Mouse (Mus musculus) mouse embryonic stem cell (cell line): ENCODE measurements around the gene Ergic2.
"Not testable (repeated sequence)": the region's sequence is repeated elsewhere in the genome, so short reads cannot be mapped to it uniquely, and the experiment has no call there.

Experiments
- in situ Hi-C, 2 experiments: fragments of 300-500 bp; cut with MboI; formaldehyde crosslinking; loops; 1 replicate in 1 of 2; 3 replicates in 1 of 2; pipeline ENCODE4 v1.14.3; 2019 to 2020; ENCODE audit warnings: low sequenced_read_pairs in 2 of 2, low pct_unique_long_range_greater_than_20kb in 1 of 2, mixed read lengths in 1 of 2; ENCODE audit not compliant: unreplicated experiment in 1 of 2

Gene Ergic2

GRCm38 (mm10) chr6:148218235-148219076 is 6.3 kb upstream of the Ergic2 start:
- in situ Hi-C loops = loop anchor here (10.0 kb wide), 1 partner anchor 136 kb away; no protein-coding TSS in a partner anchor

GRCm38 (mm10) chr6:148216752-148217151 is 4.6 kb upstream of the Ergic2 start:
- in situ Hi-C loops = loop anchor here (10.0 kb wide), 1 partner anchor 138 kb away; no protein-coding TSS in a partner anchor

GRCm38 (mm10) chr6:148214765-148215164 is 2.6 kb upstream of the Ergic2 start:
- in situ Hi-C loops = loop anchor here (10.0 kb wide), 1 partner anchor 140 kb away; no protein-coding TSS in a partner anchor

- in situ Hi-C loops = loop anchor here (10.0 kb wide), 1 partner anchor 143 kb away; no protein-coding TSS in a partner anchor
Observed at GRCm38 (mm10) chr6:148211391-148211876, 740 bp downstream of the Ergic2 start.

GRCm38 (mm10) chr6:148207522-148207921 is 4.7 kb downstream of the Ergic2 start:
- in situ Hi-C loops = no loop called here

- in situ Hi-C loops = no loop called here
Observed at GRCm38 (mm10) chr6:148205134-148205533, 7.0 kb downstream of the Ergic2 start.

GRCm38 (mm10) chr6:148199729-148200128 is 12.4 kb downstream of the Ergic2 start:
- in situ Hi-C loops = no loop called here

- in situ Hi-C loops = no loop called here
Observed at GRCm38 (mm10) chr6:148199177-148199576, 13.0 kb downstream of the Ergic2 start.

GRCm38 (mm10) chr6:148193972-148194701 is 18.0 kb downstream of the Ergic2 start:
- in situ Hi-C loops = no loop called here

- in situ Hi-C loops = no loop called here
Observed at GRCm38 (mm10) chr6:148185694-148186093, 26.5 kb downstream of the Ergic2 start.

GRCm38 (mm10) chr6:148172904-148173303 is 39.3 kb downstream of the Ergic2 start:
- in situ Hi-C loops = no loop called here

GRCm38 (mm10) chr6:148152305-148152704 is 59.9 kb downstream of the Ergic2 start:
- in situ Hi-C loops = not testable (repeated sequence)

GRCm38 (mm10) chr6:148142421-148142820 is 69.8 kb downstream of the Ergic2 start:
- in situ Hi-C loops = no loop called here

- in situ Hi-C loops = no loop called here
Observed at GRCm38 (mm10) chr6:148141874-148142273, 70.3 kb downstream of the Ergic2 start.

- in situ Hi-C loops = no loop called here
Observed at GRCm38 (mm10) chr6:148139288-148139995, 72.7 kb downstream of the Ergic2 start.

- in situ Hi-C loops = no loop called here
Observed at GRCm38 (mm10) chr6:148135769-148136382, 76.3 kb downstream of the Ergic2 start.

GRCm38 (mm10) chr6:148133536-148133935 is 78.6 kb downstream of the Ergic2 start:
- in situ Hi-C loops = no loop called here

- in situ Hi-C loops = no loop called here
Observed at GRCm38 (mm10) chr6:148132314-148132713, 79.9 kb downstream of the Ergic2 start.
